Mouse (Mus musculus): ENCODE results near the gene Grm1. TPM values are rescaled to one million over a fixed set of nuclear protein-coding genes. Genes with fewer than 3 reads are reported as not detected.

Grm1 gene
- total and polyA plus RNA-seq, 3 experiments = not detected

DNA sequence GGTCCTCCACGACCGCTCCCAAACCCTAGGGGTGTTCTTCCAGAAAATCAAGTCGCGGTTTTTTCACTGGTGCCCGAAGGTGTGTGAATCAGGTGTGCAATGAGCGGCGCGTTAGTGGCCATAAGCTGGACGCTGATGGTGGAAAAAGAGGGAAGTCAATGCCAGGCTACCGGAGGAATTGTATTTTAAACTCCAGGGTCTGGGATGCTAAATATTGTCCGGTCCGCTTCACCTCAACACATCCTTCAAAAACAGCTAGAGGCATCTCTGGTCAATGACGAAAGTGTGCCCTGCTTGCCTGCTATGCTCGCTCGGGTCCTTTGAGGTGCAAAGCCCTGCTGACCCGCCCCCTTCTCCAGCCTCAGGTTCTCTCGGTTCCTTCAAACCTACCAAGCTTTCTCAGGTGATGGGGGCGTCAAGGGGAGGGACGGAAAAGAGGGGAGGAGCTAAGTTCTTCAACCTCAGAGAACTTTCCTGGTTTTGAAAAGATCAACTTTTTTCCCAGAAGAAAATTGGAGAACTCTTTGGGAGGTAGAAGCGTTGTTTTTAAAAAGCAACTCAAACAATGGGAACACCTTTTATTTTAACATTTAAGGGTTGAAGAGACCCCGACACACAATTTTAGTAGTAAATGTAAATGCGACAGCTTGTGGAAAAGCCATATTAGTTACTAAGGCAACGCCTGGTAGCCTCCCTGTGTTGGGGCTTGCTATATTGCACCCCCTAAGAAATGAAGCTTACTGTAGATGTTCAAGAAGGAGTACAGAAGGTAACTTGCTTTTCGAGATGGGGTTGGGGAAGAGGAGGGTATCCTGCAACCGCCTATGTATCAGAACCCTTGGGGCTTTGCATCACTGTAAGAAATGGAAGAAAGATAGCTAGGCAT lies 1.2 kb downstream of the Grm1 start:
- dilution Hi-C loops (cut with MboI; ENCODE audit: extremely low pct_ligation_motif_present, extremely low pct_unique_long_range_greater_than_20kb, low sequenced_read_pairs) = no loop called here
- H3K27ac ChIP-seq (ENCODE audit: insufficient read depth, low read depth) = no peak overlapping the region
- H3K4me2 ChIP-seq (ENCODE audit: insufficient read depth, low read depth, poor library complexity, severe bottlenecking) = no peak overlapping the region
- no peak for TF ChIP-seq MAX (IDR thresholded peaks at IDR 0.05; ENCODE audit: low read length)
- in situ Hi-C loops (cut with MboI; ENCODE audit: low pct_ligation_motif_present, low pct_unique_long_range_greater_than_20kb, low sequenced_read_pairs) = no loop called here
- H3K4me1 ChIP-seq (ENCODE audit: control insufficient read depth in 1 of 2, insufficient read depth in 2 of 2) = no peaks in the 10 kb centered on the region
- H3K9me3 ChIP-seq (replicated peaks; ENCODE audit: low read length) = peaks cover 2% of the 10 kb centered on the region
- no peak for DNase-seq (ENCODE audit: extremely low read depth)
- no peak overlapping the region for H3K4me3 ChIP-seq (replicated peaks in 1 of 3; ENCODE audit: low read depth in 2 of 3, low read length in 2 of 3, poor library complexity in 1 of 3)
- H3K27me3 ChIP-seq (replicated peaks) = no peaks in the 10 kb centered on the region
- H3K36me3 ChIP-seq (replicated peaks in 1 of 2; ENCODE audit: control insufficient read depth in 1 of 2, insufficient read depth in 1 of 2, low read length in 1 of 2) = no peaks in the 10 kb centered on the region
- no peaks in the 10 kb centered on the region for H3K79me2 ChIP-seq (replicated peaks; ENCODE audit: control insufficient read depth, extremely low read depth, insufficient read depth, poor library complexity, severe bottlenecking)
- no peak overlapping the region for H3K9ac ChIP-seq (ENCODE audit: insufficient read depth, low read depth)

DNA sequence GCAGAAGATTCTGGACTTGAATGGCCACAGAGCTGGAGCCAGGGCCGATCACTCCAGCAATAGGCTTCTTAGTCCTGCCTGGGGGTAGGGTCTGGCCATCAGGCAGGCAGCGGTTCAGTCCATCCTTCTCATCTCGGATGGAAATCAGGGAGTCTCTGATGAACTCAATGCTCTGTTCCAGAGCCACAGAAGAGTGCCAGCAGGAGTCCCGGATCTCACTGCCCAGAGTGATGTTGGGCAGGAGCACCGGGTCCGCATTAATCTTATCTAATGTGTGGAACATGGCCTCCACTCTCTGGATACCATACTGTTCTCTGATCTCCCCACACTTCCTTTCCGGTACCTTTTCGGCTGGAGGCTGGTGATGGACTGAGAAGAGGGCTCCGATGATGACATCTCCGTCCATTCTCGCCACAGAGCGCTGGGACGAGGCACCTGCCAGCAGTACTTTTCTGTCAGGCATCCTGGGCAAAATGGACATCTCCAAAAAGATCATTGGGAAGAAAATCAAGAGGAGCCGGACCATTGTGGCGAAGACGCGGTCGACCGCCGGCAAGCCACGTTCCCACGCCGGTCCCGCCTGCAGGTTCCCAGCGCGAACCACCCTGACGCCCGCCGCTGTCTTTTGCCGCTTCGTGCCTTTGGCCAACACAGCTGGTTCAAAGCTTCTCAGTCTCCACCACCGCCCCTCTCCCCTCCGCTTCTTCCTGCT lies 2.0 kb downstream of the Grm1 start:
- DNase-seq (ENCODE audit: extremely low read depth) = no peak
- H3K36me3 ChIP-seq (replicated peaks in 1 of 2; ENCODE audit: control insufficient read depth in 1 of 2, insufficient read depth in 1 of 2, low read length in 1 of 2) = no peaks in the 10 kb centered on the region
- no peak overlapping the region for H3K4me2 ChIP-seq (ENCODE audit: insufficient read depth, low read depth, poor library complexity, severe bottlenecking)
- H3K9me3 ChIP-seq (replicated peaks; ENCODE audit: low read length) = peaks cover 2% of the 10 kb centered on the region
- no peak overlapping the region for H3K4me3 ChIP-seq (replicated peaks in 1 of 3; ENCODE audit: low read depth in 2 of 3, low read length in 2 of 3, poor library complexity in 1 of 3)
- H3K27me3 ChIP-seq (replicated peaks) = no peaks in the 10 kb centered on the region
- no peak overlapping the region for H3K9ac ChIP-seq (ENCODE audit: insufficient read depth, low read depth)
- dilution Hi-C loops (cut with MboI; ENCODE audit: extremely low pct_ligation_motif_present, extremely low pct_unique_long_range_greater_than_20kb, low sequenced_read_pairs) (no loop called here), in situ Hi-C loops (cut with MboI; ENCODE audit: low pct_ligation_motif_present, low pct_unique_long_range_greater_than_20kb, low sequenced_read_pairs) (no loop called here)
- H3K79me2 ChIP-seq (replicated peaks; ENCODE audit: control insufficient read depth, extremely low read depth, insufficient read depth, poor library complexity, severe bottlenecking) = no peaks in the 10 kb centered on the region
- no peak overlapping the region for H3K27ac ChIP-seq (ENCODE audit: insufficient read depth, low read depth)
- no peaks in the 10 kb centered on the region for H3K4me1 ChIP-seq (ENCODE audit: control insufficient read depth in 1 of 2, insufficient read depth in 2 of 2)
- TF ChIP-seq IRF4 (IDR thresholded peaks at IDR 0.05; ENCODE audit: low read depth, low read length) (no peak), TBP (conservative IDR thresholded peaks at IDR 0.05; ENCODE audit: low read depth, low read length) (no peak), POLR2A (IDR thresholded peaks at IDR 0.05; ENCODE audit: low read depth, low read length) (no peak), GABPA (IDR thresholded peaks at IDR 0.05; ENCODE audit: insufficient replicate concordance, low read depth, low read length) (no peak), SIN3A (IDR thresholded peaks at IDR 0.05; ENCODE audit: low read length) (no peak), ETS1 (conservative IDR thresholded peaks at IDR 0.05; ENCODE audit: low read depth, low read length) (no peak), MEF2A (IDR thresholded peaks at IDR 0.05; ENCODE audit: borderline replicate concordance, low read depth, low read length) (no peak), EP300 (IDR thresholded peaks at IDR 0.05; ENCODE audit: low read length) (no peak), MAX (IDR thresholded peaks at IDR 0.05; ENCODE audit: low read length) (no peak), CTCF (conservative IDR thresholded peaks at IDR 0.05 in 1 of 2, IDR thresholded peaks at IDR 0.05 in 1 of 2; ENCODE audit: low read depth in 2 of 2, low read length in 2 of 2) (no peak), MXI1 (IDR thresholded peaks at IDR 0.05; ENCODE audit: low read depth, low read length) (no peak), RCOR1 (conservative IDR thresholded peaks at IDR 0.05; ENCODE audit: low read depth, low read length) (no peak), MYC (IDR thresholded peaks at IDR 0.05; ENCODE audit: low read depth, low read length) (no peak), MAZ (IDR thresholded peaks at IDR 0.05; ENCODE audit: low read depth, low read length) (no peak), JUND (conservative IDR thresholded peaks at IDR 0.05; ENCODE audit: low read depth, low read length) (no peak)
